Mouse (Mus musculus) small intestine, adult 2 months (tissue): ENCODE results near the gene Gstm7.

ENCODE experiments used
- CTCF ChIP-seq: fragments of 200-500 bp; IDR thresholded peaks from 2 replicates; pipeline ENCODE4 v1.5.1; 2012; ENCODE audit warnings: low read depth, mild to moderate bottlenecking, control low read depth, inconsistent platforms, low read length, moderate library complexity, mixed read lengths; ENCODE audit not compliant: insufficient replicate concordance, insufficient read length; ENCODE audit errors: extremely low read depth
- POLR2A ChIP-seq: fragments of 200-500 bp; IDR thresholded peaks from 2 replicates; pipeline ENCODE4 v1.6.1; 2012; ENCODE audit warnings: low read depth, mild to moderate bottlenecking, control low read depth, inconsistent platforms, low read length, moderate library complexity

- TF ChIP-seq CTCF (no peak), POLR2A (no peak)
These were observed 35.0 kb upstream of the Gstm7 start for GRCm38 (mm10) chr3:107966631-107967030.
